Mouse (Mus musculus) ES-E14 (cell line): Measurements from ENCODE around the gene Bach1. TPM values are rescaled to one million over a fixed set of nuclear protein-coding genes. Genes with fewer than 3 reads are reported as not detected.

Experiments used
- DNase-seq: peaks from one replicate; pipeline ENCODE4 v3.0.0-alpha.2; 2013; ENCODE audit warnings: low read depth, low spot score
- H3K27ac ChIP-seq: 2 replicates; pipeline ENCODE4 v1.5.1; 2012; ENCODE audit warnings: low read depth, mild to moderate bottlenecking, low read length, moderate library complexity, mixed read lengths; ENCODE audit not compliant: poor library complexity, insufficient read depth, severe bottlenecking
- H3K36me3 ChIP-seq: 2 replicates; pipeline ENCODE4 v1.6.1; 2012; ENCODE audit warnings: mild to moderate bottlenecking, low read length, moderate library complexity, mixed read lengths; ENCODE audit not compliant: control insufficient read depth, poor library complexity, insufficient read depth, severe bottlenecking
- H3K4me1 ChIP-seq, 2 experiments: fragments of 150-350 bp in 1 of 2; sonication (generic) in 1 of 2; 2 replicates each; pipeline ENCODE4 v1.6.1; 2012; ENCODE audit warnings: low read length in 2 of 2, mild to moderate bottlenecking in 1 of 2, mixed read lengths in 1 of 2; ENCODE audit not compliant: control insufficient read depth in 2 of 2, insufficient read depth in 2 of 2, poor library complexity in 1 of 2
- H3K4me3 ChIP-seq, 2 experiments: fragments of 150-350 bp in 1 of 2; sonication (generic) in 1 of 2; 2 replicates each; pipeline ENCODE4 v1.5.1; 2012; ENCODE audit warnings: low read length in 2 of 2, low read depth in 1 of 2, mild to moderate bottlenecking in 1 of 2, mixed read lengths in 1 of 2; ENCODE audit not compliant: insufficient read depth in 1 of 2, poor library complexity in 1 of 2, severe bottlenecking in 1 of 2
- H3K9ac ChIP-seq: 2 replicates; pipeline ENCODE4 v1.6.1; 2012; ENCODE audit warnings: low read depth, mild to moderate bottlenecking, low read length, mixed read lengths; ENCODE audit not compliant: poor library complexity, insufficient read depth, severe bottlenecking
- H3K9me3 ChIP-seq: fragments of 150-350 bp; sonication (generic); 2 replicates; pipeline ENCODE4 v1.6.1; 2012; ENCODE audit warnings: low read depth, mild to moderate bottlenecking, low read length; ENCODE audit not compliant: control insufficient read depth, insufficient read depth
- CHD2 ChIP-seq: IDR thresholded peaks from 2 replicates; pipeline ENCODE4 v1.6.1; 2014; ENCODE audit warnings: mild to moderate bottlenecking, low read depth, low read length, inconsistent platforms
- HCFC1 ChIP-seq: IDR thresholded peaks from 2 replicates; pipeline ENCODE4 v1.6.1; 2012; ENCODE audit warnings: low read length, inconsistent platforms, borderline replicate concordance; ENCODE audit not compliant: insufficient read depth
- MAFK ChIP-seq: IDR thresholded peaks from 2 replicates; pipeline ENCODE4 v1.6.1; 2014; ENCODE audit warnings: mild to moderate bottlenecking, low read depth, low read length, inconsistent platforms; ENCODE audit not compliant: insufficient read depth
- ZC3H11A ChIP-seq: IDR thresholded peaks from 2 replicates; pipeline ENCODE4 v1.6.1; 2012; ENCODE audit warnings: low read depth, mild to moderate bottlenecking, inconsistent platforms, low read length, borderline replicate concordance
- ZNF384 ChIP-seq: IDR thresholded peaks from 2 replicates; pipeline ENCODE4 v1.6.1; 2012; ENCODE audit warnings: low read depth, low read length, inconsistent platforms
- in situ Hi-C, 2 experiments: fragments of 600-800 bp; cut with MboI; formaldehyde crosslinking; loops; one replicate each; pipeline ENCODE4 v1.15.1; 2025; ENCODE audit warnings: low sequenced_read_pairs in 2 of 2, inconsistent platforms in 1 of 2; ENCODE audit not compliant: unreplicated experiment in 2 of 2
- total RNA-seq: library from RNA; depleted of rRNA; stranded (reverse); fragments of 300-350 nt; gene quantifications from 2 replicates; pipeline ENCODE4 v1.2.3, GENCODE M21; 2012

Gene Bach1
- total RNA-seq, 1 experiment = 19.5 TPM

DNA sequence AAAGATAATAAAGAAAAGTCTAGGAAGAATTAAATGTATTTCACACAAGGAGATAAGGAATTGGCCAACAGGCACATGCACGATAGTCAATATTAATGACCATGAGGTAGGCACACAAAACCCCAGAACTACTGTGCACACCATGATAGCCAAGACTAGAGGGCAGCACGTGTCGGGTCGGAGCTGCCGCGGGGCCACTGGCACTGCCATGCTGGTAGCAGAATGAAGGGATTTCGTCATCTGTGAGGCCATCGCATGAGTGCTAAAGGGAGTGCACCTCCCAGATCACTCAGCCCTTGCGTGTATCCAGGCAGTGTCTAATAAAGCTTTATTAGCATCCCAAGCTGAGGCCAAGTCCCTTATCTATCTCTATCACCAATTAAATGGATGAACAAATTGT, 11.2 kb downstream of the Bach1 start:
- no peak for TF ChIP-seq HCFC1
- TF ChIP-seq CHD2 = no peak
- TF ChIP-seq MAFK = no peak
- TF ChIP-seq ZNF384 = no peak
- TF ChIP-seq ZC3H11A = no peak
- Histone ChIP-seq H3K9ac (no peak overlapping the region), H3K4me3 (no peak overlapping the region), H3K27ac (no peak overlapping the region), H3K36me3 (no peaks in the 10 kb centered on the region), H3K9me3 (no peaks in the 10 kb centered on the region), H3K4me1 (peaks cover 11 to 37% of the 10 kb centered on the region in 2 experiments; a peak in 3 of 4 replicates)
- DNase-seq = no peak
- in situ Hi-C loops = no loop called here

DNA sequence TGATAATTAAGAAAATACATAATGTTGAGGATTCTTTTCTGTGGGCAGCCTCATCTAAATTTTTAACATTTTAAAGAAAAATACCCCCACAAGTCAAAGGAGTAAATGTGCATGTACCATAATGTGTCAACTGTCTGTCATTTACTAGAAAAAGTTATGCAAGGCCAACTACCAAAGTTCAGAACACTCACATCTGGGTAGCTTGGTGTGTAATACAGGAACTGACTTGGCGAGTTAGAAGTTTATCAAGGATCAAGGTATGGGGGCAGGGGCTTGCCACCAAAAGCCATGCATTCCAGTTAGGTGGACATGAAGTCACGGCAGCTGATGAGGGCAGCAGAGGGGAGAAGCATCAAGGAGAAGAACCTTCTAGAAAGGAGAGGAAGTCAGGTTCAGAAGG, 13.2 kb downstream of the Bach1 start:
- TF ChIP-seq MAFK = no peak
- TF ChIP-seq ZNF384 = no peak
- no peak for TF ChIP-seq ZC3H11A
- TF ChIP-seq HCFC1 = no peak
- no peak for TF ChIP-seq CHD2
- Histone ChIP-seq H3K27ac (no peak overlapping the region), H3K36me3 (peaks cover 8% of the 10 kb centered on the region; the same call in 1 of the 2 replicates), H3K4me1 (peaks cover 11 to 37% of the 10 kb centered on the region in 2 experiments; a peak in 3 of 4 replicates), H3K4me3 (no peak overlapping the region), H3K9ac (no peak overlapping the region), H3K9me3 (no peaks in the 10 kb centered on the region)
- in situ Hi-C loops = no loop called here
- DNase-seq = no peak

DNA sequence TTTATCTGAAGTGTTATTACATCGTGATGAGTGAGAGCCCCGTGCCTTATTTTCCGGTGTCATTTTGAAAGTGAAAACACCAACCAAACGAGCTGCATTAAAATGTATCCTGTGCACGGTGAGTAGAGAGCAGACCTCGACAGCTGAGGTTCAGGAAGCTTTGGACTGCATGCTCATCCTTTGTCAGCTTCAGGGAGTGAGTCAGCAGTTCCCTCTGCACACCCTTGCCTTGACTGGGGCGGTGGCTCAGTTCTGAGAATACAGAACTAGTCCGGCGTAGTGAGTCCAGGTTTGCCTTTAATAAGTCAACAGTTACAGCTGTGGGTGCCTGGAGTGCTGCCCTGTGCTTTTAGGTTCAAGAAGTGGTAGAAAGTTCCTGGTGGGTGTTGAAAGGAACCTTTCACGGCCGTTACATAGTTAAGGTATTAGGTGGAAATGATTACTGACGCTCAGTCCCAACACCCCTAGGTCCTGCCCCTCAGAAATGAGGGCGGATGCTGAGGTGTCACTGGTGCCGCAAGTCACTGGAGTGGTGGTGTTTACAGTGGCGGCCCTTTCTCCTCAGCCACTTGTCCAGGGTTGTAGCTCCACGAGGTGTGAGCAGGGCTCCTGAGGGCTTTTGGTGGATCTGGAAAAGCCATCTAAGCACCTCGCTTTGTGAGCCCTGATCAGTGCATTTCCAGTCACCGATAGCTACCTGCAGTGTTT, 14.4 kb downstream of the Bach1 start:
- Histone ChIP-seq H3K9me3 (no peaks in the 10 kb centered on the region), H3K9ac (no peak overlapping the region), H3K4me1 (peaks cover 11 to 32% of the 10 kb centered on the region in 2 experiments; a peak in 3 of 4 replicates), H3K27ac (no peak overlapping the region), H3K36me3 (peaks cover 8% of the 10 kb centered on the region; the same call in 1 of the 2 replicates), H3K4me3 (no peak overlapping the region)
- in situ Hi-C loops = no loop called here
- DNase-seq = no peak
- no peak for TF ChIP-seq HCFC1
- no peak for TF ChIP-seq ZNF384
- TF ChIP-seq MAFK = peak; percentile 91

DNA sequence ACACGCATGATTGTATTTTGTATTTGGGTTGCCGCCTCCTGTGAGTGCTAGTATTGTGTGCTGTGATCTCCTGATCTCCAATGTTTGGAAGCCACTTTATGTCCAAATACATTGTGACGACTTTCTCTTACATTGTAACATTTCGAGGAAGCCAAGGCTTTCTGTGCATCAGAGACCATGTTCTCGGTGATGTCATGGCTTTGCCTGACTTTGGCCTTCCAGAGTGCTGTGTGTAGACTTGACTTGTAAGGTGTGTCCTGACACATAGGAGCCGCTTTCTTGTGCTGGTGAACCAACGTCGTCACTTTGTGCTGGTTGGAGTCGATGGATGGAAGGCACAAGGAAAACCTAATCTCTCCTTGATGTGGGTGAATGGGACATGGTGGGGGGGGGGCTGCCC, 15.8 kb downstream of the Bach1 start:
- Histone ChIP-seq H3K9ac (no peak overlapping the region), H3K4me3 (no peak overlapping the region), H3K9me3 (no peaks in the 10 kb centered on the region), H3K4me1 (peaks cover 11 to 30% of the 10 kb centered on the region in 2 experiments; a peak in 3 of 4 replicates), H3K27ac (no peak overlapping the region), H3K36me3 (peaks cover 13% of the 10 kb centered on the region; the same call in 1 of the 2 replicates)
- in situ Hi-C loops = no loop called here
- no peak for TF ChIP-seq ZC3H11A
- no peak for TF ChIP-seq CHD2
- no peak for TF ChIP-seq ZNF384
- TF ChIP-seq HCFC1 = no peak
- no peak for TF ChIP-seq MAFK
- no peak for DNase-seq

DNA sequence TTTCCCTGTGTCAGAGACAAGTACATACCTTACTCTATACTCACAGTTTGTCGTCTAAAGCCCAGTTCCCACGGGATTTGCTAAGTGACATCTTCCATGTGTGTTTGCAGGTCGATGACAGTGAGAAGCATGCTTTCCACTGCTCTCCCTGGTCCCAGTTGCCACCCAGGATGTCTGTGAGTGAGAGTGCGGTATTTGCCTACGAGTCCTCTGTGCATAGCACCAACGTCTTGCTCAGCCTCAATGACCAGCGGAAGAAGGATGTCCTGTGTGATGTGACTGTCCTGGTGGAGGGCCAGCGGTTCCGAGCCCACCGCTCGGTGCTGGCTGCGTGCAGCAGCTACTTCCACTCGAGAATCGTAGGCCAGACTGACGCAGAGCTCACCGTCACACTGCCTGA, 16.5 kb downstream of the Bach1 start:
- H3K27ac ChIP-seq = no peak overlapping the region
- no peak for DNase-seq
- H3K9me3 ChIP-seq = no peaks in the 10 kb centered on the region
- H3K4me3 ChIP-seq = no peak overlapping the region
- in situ Hi-C loops = no loop called here
- TF ChIP-seq CHD2 (no peak), ZNF384 (no peak), HCFC1 (no peak), ZC3H11A (no peak), MAFK (no peak)
- peaks cover 11 to 33% of the 10 kb centered on the region in 2 experiments; a peak in 3 of 4 replicates for H3K4me1 ChIP-seq
- H3K9ac ChIP-seq = no peak overlapping the region
- H3K36me3 ChIP-seq = peaks cover 18% of the 10 kb centered on the region; the same call in 1 of the 2 replicates
